Mouse (Mus musculus): ENCODE data around the gene Cd69.

The Cd69 gene

DNA sequence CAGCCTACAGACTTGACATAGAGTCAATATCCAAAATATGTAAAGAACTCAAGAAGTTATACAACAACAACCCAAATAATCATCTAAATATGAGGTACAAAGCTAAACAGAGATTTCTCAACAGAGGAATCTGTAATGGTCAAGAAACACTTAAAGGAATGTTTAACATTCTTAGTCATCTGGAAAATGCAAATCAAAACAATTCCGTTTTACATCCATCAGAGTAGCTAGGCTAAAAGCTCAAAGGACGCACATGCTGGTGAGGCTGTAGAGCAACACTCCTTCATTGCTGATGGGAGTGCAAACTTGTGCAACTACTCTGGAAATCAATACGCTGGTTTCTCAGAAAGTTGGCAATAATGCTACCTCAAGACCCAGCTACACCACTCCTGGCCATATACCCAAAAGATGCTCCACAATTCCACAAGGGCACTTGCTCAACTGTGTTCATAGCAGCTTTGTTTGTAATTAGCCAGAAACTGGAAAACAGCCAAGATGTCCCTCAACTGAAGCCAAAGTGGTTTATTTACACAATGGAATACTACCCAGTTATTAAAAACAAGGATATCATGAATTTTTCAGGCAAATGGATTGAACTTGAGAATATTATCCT is 52.9 kb downstream of the Cd69 start:
- no peak for DNase-seq

DNA sequence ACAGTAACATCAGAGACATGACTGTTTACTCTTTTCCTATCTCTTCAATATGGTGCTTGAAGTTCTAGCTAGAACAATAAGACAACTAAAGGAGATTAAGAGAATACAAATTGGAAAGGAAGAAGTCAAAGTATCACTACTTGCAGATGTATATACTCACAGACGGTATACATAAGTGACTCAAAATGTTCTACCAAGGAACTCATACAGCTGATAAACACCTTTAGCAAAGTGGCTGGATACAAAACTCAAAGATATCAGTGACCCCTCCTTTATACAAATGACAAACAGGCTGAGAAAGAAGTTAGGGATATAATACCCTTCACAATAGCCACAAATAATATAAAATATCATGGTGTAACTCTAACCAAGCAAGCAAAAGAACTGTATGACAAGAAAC is 54.2 kb downstream of the Cd69 start:
- DNase-seq: no peak

DNA sequence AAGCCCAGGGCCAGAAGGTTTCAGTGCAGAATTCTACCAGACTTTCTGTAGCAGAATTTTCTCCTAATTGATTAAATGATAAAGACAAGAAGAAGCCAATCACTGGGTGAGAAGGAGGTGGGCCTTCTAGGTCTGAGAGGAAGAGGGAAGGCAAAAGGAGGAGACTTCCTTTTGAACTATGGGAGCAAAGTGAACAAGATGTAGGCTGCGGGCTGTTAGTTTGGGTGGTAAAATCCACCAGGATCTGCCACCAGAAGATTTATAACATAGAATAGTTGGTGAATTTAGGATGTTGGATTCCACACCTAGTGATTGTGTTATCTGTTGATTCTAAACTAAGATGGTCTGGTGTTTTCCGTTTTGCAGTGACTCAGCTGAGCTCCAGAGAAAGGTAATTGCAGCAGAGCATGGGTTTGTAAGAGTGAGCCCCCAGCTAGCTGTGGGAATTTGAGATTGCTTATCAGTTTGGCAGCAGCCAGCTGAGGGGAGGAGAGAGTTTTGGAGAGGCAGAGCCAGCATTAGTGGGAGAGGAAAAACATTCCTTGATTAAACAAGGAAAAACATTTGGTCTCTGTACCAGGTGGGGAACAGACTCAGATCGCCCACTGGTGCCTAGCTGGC is 55.2 kb downstream of the Cd69 start:
- no peak for DNase-seq

DNA sequence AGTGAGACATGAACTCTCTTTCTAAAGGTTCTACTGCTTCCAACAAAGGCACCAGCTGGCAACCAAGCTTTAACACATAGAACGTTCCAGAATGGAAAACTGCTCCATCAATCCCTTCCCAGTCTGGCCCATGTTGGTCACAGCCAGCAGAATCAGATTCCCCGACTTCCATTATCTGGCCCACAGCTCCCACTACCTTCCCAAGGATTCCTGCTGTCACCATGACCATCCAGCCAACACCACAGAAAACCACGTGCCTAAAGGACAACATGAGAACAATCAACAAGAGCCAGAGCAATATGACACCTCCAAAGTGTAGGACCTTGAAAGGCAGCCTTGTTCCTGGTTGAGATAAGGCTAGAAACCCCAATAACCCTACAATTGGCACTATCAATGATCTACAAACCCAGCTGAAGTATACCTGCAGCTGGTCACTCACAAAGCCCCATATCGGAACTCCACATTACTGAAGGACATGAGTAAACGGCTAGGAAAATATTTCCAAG is 57.0 kb downstream of the Cd69 start:
- no peak for DNase-seq
